Mouse (Mus musculus) cortical plate, adult 2 months (tissue): ENCODE data around the gene Arpc2.

Source experiments
- CTCF ChIP-seq: fragments of 200-500 bp; IDR thresholded peaks from 2 replicates; pipeline ENCODE4 v1.5.1; 2011; ENCODE audit warnings: mild to moderate bottlenecking, control low read depth, low read length; ENCODE audit not compliant: insufficient read depth; ENCODE audit errors: extremely low read depth
- POLR2A ChIP-seq: fragments of 200-500 bp; IDR thresholded peaks from 2 replicates; pipeline ENCODE4 v1.6.1; 2011; ENCODE audit warnings: mild to moderate bottlenecking, low read length, control low read depth; ENCODE audit not compliant: insufficient read depth; ENCODE audit errors: extremely low read depth

DNA sequence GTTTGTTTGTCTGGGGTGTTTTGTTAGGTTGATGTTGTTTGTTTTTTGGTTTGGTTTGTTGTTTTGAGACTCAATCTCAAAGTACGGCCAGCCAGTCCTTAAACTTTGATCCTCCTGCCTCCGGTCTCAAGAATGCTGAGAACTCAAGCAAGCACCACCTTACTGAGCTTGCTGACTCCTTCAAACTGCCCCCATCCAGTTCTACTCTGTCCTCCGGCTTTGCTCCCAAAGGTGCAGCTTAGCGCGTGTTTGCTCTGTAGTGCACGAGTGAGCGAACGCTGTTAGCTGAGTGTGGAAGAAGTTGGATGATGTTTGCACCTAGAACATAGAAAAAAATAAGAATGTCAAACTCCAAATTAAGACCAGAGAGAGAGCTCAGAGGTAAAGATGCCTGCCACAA, 26.9 kb upstream of the Arpc2 start:
- TF ChIP-seq CTCF (no peak), POLR2A (no peak)
